Mouse (Mus musculus) liver, adult 10 weeks (tissue): Measurements from ENCODE around the gene AY074887. TPM values are rescaled to one million over a fixed set of nuclear protein-coding genes. Genes with fewer than 3 reads are reported as not detected.

Source experiments
- polyA plus RNA-seq: library from polyadenylated mRNA; stranded (reverse); fragments of 350-450 nt; fragmentation: Illumina TruSeq; extraction: RNeasy Lipid Tissue Mini Kit (QIAGEN cat#74804); gene quantifications from one replicate; pipeline ENCODE4 v1.2.3, GENCODE M21; 2014; ENCODE audit warnings: low read depth, low replicate concordance

The AY074887 gene
- not detected for polyA plus RNA-seq

GRCm38 (mm10) chr9:54950575-54951321 is at the start of gene AY074887, which contains the start of gene Psma4:
AY074887 (minus strand) TSS chr9:54950998.
Psma4 (plus strand) TSS chr9:54950790.

GRCm38 (mm10) chr9:54980674-54981073 is 29.9 kb upstream of the AY074887 start, which contains the start of gene Chrna5:
Chrna5 (plus strand) TSS chr9:54980880.

GRCm38 (mm10) chr9:54917010-54917677 is 33.7 kb downstream of the AY074887 start, which contains the start of gene Hykk:
Hykk (plus strand) TSS chr9:54917283.

Other genes with a start within 250 kb of the AY074887 start
- gene Wdr61, start 216.5 kb downstream of the AY074887 start, polyA plus RNA-seq, result 87.3 TPM
- gene Crabp1, start 186.2 kb downstream of the AY074887 start, polyA plus RNA-seq, result not detected
- gene Ireb2, start 87.2 kb downstream of the AY074887 start, polyA plus RNA-seq, result 103 TPM
- 76.8 TPM for gene Hykk, start 33.7 kb downstream of the AY074887 start, polyA plus RNA-seq
- gene Psma4, start 208 bp downstream of the AY074887 start, polyA plus RNA-seq, result 396 TPM
- not detected for gene Chrna5, start 29.9 kb upstream of the AY074887 start, polyA plus RNA-seq
- gene Chrna3, start 75.6 kb upstream of the AY074887 start, polyA plus RNA-seq, result not detected
- gene Chrnb4, start 97.8 kb upstream of the AY074887 start, polyA plus RNA-seq, result not detected
- gene Ube2q2, start 197.9 kb upstream of the AY074887 start, polyA plus RNA-seq, result 51.0 TPM